Mouse (Mus musculus): ENCODE data around the gene 1700061G19Rik.
"Not testable (repeated sequence)": the region's sequence is repeated elsewhere in the genome, so short reads cannot be mapped to it uniquely, and the experiment has no call there.

The 1700061G19Rik gene

GRCm38 (mm10) chr17:56871767-56872166, 3.5 kb upstream of the 1700061G19Rik start:
- ATAC-seq (ENCODE audit: low TSS enrichment): no peak

DNA sequence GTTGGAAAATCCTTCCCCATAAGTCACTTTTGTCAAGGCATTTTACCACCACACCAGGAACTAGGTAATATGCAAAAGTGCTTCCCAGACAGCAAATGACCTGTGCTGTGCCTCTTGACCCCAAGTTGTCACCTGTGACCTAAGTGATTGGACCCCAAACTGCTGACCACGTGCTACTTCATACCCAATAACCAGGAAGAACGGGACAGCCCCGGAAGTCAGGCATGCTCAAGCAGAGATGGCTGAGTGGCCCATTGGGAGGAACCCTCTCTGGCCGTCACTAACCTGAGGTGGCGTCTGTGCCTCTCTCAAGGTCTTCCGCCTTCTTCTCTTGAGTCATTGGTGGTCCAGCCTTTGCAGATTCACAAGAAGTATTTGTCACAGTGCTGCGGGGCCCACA, 2.8 kb upstream of the 1700061G19Rik start:
- no peak for ATAC-seq (ENCODE audit: low TSS enrichment)

DNA sequence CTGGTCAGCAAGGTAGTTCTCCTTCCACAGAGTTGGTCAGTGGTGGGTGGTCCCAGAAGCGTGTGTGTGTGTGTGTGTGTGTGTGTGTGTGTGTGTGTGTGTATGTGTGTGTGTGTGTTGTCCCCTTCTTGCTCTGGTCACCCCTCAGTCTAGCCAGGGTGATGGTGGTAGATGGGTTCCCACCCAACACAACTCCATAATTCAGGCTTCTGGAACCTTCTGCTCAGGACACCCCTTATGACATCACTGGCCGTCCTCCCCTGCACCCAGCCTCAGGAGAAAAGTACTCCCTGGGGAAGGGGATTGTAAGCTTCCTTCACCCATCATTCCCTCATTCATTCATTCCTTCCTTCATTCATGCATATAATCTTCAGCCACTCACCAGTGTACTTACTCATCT, 1.0 kb upstream of the 1700061G19Rik start, which contains the start of gene Acsbg2:
TSS of gene Acsbg2 (minus strand) at position 211 of the 400 bp plus-strand sequence.
- ATAC-seq (ENCODE audit: low TSS enrichment): no peak

DNA sequence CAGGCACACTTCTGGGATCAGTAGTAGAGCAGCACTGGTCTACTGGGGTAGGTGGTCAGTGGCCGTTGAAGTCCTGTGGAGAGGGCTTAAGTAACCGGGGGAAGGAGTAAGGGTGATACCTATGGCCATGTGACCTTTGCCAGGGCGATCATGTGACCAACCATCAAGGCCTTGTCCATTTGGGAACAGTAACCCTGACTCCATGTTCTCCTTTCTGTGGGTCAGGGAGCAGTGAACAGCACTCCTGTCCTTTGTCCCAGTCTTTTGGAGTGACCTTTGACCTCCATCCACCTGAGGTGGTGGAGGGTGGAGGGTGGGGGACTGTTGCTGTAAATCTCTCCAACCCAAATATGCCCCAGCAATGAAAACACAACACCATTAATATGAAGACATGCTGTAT, 1.2 kb downstream of the 1700061G19Rik start:
- ATAC-seq (ENCODE audit: low TSS enrichment): no peak

GRCm38 (mm10) chr17:56876981-56877380, 1.7 kb downstream of the 1700061G19Rik start:
- no peak for ATAC-seq (ENCODE audit: low TSS enrichment)

GRCm38 (mm10) chr17:56877426-56877825, 2.1 kb downstream of the 1700061G19Rik start:
- ATAC-seq (ENCODE audit: low TSS enrichment): no peak

DNA sequence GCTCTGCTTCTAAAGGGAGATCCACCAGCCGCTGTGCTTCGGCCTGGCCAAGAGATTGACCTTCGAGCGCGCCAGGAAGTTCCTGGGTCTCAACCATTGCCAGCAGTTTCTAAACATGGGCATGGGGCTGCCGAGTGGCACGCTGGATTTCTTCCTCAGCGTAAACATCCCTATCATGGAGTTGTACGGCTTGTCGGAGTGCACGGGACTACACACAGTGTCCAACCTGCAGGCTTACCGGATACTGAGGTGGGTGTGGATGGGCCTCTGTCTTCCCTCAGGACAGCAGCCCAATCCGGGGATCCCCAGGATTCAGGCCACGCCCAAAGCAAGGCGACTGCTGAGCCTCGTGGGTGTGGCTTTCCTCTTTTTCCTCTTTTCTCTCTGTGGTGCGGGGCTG, 8.3 kb downstream of the 1700061G19Rik start:
- peak; percentile 81 for ATAC-seq (ENCODE audit: low TSS enrichment)

DNA sequence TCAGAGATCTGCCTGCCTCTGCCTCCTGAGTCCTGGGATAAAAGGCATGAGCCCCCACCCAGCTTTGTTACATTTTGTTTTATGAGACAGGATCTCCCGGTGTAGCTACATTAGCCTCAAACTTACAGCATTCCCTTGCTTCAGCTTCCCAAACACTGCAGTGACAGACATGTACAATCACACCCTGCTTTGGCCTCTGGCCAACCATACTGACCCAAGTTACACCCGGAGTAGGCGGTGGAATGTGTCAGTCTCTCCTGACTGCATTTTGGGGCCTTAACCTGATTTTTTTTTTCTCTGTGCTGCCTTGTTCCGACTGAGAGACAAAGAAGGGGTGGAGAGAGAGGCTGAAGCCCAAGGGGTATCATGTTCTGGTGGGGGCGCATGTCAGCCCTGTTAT, 9.1 kb downstream of the 1700061G19Rik start:
- no peak for ATAC-seq (ENCODE audit: low TSS enrichment)

GRCm38 (mm10) chr17:56884809-56885208, 9.5 kb downstream of the 1700061G19Rik start:
- no peak for ATAC-seq (ENCODE audit: low TSS enrichment)

DNA sequence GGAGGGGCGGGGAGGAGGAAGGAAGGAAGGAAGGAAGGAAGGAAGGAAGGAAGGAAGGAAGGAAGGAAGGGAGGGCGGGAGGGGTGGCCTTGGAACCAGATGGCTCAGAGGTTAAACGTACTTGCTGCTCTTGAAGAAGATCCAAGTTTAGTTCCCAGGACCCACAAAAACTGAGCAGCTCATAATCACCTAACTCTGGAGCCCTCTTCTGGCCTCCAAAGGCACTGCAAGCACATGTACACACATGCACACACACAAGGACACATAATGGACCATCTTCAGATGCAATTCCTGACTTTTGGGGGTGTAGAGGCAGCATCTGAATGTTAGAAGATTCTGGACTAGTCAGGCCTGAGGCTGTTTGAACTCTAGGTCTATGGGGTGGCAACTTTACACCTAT, 12.8 kb downstream of the 1700061G19Rik start:
- no peak for ATAC-seq (ENCODE audit: low TSS enrichment)

GRCm38 (mm10) chr17:56890018-56890417, 14.7 kb downstream of the 1700061G19Rik start:
- no peak for ATAC-seq (ENCODE audit: low TSS enrichment)

DNA sequence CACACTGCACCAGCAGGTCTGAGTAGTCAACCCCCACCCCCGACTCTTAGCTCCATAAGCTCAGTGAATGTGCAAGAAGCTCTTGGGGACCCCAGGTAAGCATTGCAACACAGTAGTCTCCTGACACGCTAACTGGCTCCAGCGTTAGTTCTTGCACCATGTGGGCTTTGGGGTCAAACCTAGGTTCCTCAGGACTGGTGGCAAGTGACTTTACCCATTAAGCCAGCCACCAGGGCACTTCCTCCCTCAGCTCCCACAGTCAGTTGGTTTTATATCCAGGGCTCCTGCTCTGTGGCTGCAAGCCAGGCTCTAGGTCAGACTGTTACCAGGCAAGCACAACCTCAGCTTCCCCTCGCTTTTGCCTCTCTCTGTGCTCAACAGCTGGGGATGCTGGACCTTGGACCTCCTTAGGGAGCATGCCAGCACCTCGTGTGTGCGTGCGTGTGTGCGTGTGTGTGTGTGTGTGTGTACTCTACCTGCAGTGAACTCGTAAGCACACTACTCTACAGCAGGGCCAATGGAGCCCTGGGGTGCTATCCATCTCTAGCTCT, 20.2 kb downstream of the 1700061G19Rik start:
- no peak for ATAC-seq (ENCODE audit: low TSS enrichment)

DNA sequence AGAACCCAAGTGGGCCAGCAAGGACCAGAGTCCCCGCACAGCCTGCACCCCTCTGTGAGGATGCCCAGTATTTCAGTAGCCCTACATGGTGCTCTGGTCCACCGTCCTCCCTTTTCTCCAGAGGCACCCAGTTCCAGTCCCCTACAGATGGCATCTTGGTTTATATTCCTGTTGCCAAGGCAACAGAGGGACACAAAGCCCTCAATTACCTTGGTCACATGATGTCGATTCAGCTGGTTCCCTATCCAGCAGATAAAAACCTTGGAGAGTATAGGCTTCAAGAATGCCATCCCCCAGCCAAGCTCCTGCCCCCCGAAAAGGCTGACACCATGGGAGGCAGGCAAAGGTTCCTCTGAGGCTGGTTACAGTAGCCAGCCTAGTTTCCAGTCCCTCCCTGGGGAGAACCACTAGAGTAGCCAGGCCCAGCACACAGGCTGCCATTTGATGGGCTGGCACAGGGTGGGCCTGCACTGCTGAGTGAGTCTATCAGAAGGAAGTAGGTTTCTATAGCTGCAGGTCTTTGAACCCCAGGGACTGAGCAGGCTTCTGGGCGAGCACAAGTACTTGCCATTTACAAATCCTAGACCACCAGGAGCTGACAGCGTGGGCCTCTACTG, 21.3 kb downstream of the 1700061G19Rik start:
- peak; percentile 74 for ATAC-seq (ENCODE audit: low TSS enrichment)

DNA sequence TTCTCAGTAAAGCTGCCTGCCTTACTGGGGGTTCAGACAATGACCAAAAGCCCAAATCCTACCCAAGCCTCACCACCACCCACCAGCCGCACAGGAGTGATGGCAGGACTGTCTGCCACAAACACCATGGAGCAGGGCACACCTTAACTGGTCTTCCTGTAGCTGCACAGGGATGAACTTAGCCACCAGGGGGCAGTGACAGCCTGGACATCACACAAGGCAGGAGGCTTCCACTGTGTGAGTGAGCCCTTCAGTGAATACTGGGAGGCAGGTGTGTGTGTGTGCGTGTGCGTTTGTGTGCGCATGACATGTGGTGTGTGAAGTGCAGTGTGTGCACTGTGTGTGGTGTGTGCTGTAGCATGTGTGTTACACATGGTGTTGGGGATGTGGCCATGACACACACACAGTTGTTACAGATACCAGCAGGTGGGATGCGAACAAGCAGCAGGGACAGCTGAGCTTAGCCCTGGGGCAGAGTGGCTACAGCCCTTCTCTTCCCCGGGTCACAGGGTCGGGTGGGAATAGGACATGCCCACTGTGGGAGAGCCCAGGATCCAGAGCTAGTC, 22.4 kb downstream of the 1700061G19Rik start:
- peak; percentile 76 for ATAC-seq (ENCODE audit: low TSS enrichment)

GRCm38 (mm10) chr17:56902698-56903097, 27.4 kb downstream of the 1700061G19Rik start:
- no peak for ATAC-seq (ENCODE audit: low TSS enrichment)

- ATAC-seq (ENCODE audit: low TSS enrichment): no peak
Observed at GRCm38 (mm10) chr17:56906166-56906565, 30.9 kb downstream of the 1700061G19Rik start.

DNA sequence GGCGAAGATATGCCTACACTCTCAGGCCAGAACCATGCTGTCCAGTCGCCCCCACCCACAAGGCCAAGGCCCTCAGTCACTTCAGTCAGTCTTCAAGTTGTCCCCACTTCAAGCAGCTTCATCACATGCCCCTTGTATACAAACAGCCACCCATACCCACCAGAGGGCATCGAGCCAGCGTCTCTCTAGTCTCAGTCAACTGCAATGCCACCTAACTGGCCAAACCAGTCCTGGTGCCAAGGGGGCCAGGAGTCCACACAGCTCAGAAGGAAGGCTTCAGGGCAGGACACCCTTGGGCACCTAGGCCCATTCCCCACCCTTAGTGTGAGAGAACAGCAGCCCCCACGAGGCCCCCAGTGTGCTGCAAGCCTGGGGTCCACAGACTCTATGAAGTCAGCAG, 31.8 kb downstream of the 1700061G19Rik start:
- ATAC-seq (ENCODE audit: low TSS enrichment): no peak

- ATAC-seq (ENCODE audit: low TSS enrichment): 0 out of 2 replicates have a peak, but pooled peaks have one; percentile 25
Observed at GRCm38 (mm10) chr17:56907887-56908286, 32.6 kb downstream of the 1700061G19Rik start.

DNA sequence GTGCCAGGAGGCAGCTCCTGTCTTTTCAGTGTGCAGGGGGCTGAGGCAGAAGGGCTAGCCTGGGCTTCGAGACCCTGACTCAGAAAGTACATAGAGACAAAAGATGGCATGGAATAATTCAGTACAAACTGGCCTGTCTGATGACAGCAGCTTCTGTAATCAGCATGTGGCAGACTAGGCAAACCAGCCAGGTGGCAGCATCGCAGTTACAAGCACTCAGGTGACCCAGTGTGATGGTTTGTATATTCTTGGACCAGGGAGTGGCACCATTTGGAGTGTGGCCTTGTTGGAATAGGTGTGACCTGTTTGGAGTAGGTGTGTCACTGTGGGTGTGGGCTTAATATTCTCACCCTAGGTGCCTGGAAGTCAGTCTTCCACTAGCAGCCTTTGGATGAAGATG, 34.5 kb downstream of the 1700061G19Rik start:
- not testable (repeated sequence) for ATAC-seq (ENCODE audit: low TSS enrichment)

DNA sequence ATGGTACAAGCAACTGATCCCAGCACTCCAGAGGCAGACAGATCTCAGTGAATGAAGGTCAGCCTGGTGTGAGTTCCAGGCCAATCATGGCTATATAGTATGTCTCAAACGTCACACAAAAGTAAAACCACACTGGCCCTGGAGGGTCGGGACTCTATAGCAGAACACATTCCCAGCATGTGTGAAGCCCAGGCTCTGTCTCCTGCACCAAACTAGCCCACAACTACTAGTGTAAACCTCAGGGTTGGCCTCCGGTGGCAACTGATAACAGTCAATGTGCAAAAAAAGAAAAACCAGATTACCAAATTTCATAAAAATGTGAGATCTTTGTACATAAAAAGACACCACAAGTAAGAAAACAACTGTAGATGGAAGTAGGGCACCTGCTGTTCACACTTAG, 37.7 kb downstream of the 1700061G19Rik start:
- no peak for ATAC-seq (ENCODE audit: low TSS enrichment)

- ATAC-seq (ENCODE audit: low TSS enrichment): no peak
Observed at GRCm38 (mm10) chr17:56913444-56913843, 38.2 kb downstream of the 1700061G19Rik start.

DNA sequence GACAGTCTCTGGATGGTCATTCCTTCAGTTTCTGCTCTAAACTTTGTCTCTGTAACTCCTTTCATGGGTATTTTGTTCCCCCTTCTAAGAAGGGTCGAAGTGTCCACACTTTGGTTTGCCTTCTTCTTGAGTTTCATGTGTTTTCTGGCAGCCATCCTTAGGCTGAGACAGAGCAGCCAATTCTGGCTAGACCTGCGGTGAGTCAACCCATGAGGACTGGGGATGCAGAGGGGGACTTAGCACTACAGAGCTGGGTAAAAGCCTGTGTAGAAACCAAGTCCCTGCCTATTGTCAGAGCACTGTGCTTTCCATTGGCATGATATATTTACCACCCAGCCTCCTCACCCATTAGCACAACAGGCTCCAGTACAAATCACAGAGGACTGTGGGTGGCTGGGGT, 41.9 kb downstream of the 1700061G19Rik start:
- ATAC-seq (ENCODE audit: low TSS enrichment): peak; percentile 66; the same call in 1 of the 2 replicates

- no peak for ATAC-seq (ENCODE audit: low TSS enrichment)
Observed at GRCm38 (mm10) chr17:56919725-56920124, 44.4 kb downstream of the 1700061G19Rik start.
